Mouse (Mus musculus): Measurements from ENCODE around the gene Slc16a11. TPM values are rescaled to one million over a fixed set of nuclear protein-coding genes. Genes with fewer than 3 reads are reported as not detected.

The Slc16a11 gene
- polyA plus RNA-seq, 1 experiment from 2014 or later, result 0.36 TPM

DNA sequence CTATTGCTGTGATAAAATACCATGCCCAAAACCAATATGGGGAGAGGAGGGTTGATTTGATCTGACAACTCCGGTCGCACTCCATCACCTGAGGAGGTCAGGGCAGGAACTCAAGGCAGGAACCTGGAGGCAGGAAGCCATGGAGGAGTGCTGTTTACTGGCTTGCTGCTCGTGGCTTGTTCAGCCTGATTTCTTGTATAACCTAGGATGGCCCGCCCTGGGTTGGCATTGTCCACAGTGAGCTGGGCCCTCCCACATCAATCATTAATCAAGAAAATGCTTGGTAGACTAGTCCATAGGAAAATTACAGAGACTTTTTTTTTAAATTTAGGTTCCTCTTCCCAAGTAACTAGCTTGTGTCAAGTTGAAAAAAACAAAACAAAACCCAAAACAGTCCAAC, 38.1 kb upstream of the Slc16a11 start:
- Histone ChIP-seq H3K27ac (ENCODE audit: low read depth, low read length) (no peak overlapping the region), H3K36me3 (ENCODE audit: control insufficient read depth, insufficient read depth, low read length) (no peaks in the 10 kb centered on the region), H3K4me1 (ENCODE audit: control insufficient read depth, insufficient read depth, low read length) (no peaks in the 10 kb centered on the region), H3K9me3 (replicated peaks; ENCODE audit: control insufficient read depth, low read length) (no peaks in the 10 kb centered on the region; the same call in 1 of the 2 replicates), H3K4me3 (ENCODE audit: low read depth, low read length) (no peak overlapping the region), H3K27me3 (ENCODE audit: control insufficient read depth, insufficient read depth, low read length) (no peaks in the 10 kb centered on the region; the same call in 1 of the 2 replicates), H3K4me2 (no peak overlapping the region), H3K9ac (ENCODE audit: low read depth, low read length) (no peak overlapping the region)
- WGBS (ENCODE audit: insufficient replicate concordance), result 83% methylated on average over 4 of the region's 4 CpGs
- ATAC-seq (replicated peaks; ENCODE audit: insufficient number of reproducible peaks, low FRiP score, low TSS enrichment), result no peak

DNA sequence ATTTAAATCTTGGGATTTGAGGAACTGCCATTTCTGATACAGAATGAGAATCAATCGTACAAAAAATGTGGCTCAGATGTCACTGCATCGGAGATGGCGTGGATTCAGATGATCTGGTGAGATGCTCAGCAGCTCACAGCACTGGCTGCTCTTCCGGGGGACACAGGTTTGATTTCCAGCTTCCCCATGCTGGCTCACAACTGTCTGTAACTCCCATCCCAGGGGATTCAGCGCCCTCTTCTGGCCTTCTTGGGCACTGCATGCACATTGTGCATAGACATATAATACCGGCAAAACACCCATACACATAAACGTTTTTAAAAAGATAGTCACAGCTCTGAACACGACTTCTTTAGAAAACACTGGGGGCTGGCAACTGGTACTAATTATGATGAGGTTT, 34.9 kb upstream of the Slc16a11 start:
- Histone ChIP-seq H3K9me3 (replicated peaks; ENCODE audit: control insufficient read depth, low read length) (no peaks in the 10 kb centered on the region; the same call in 1 of the 2 replicates), H3K36me3 (ENCODE audit: control insufficient read depth, insufficient read depth, low read length) (no peaks in the 10 kb centered on the region), H3K27me3 (ENCODE audit: control insufficient read depth, insufficient read depth, low read length) (no peaks in the 10 kb centered on the region; the same call in 1 of the 2 replicates), H3K9ac (ENCODE audit: low read depth, low read length) (no peak overlapping the region), H3K4me1 (ENCODE audit: control insufficient read depth, insufficient read depth, low read length) (no peaks in the 10 kb centered on the region), H3K4me3 (ENCODE audit: low read depth, low read length) (no peak overlapping the region), H3K4me2 (no peak overlapping the region), H3K27ac (ENCODE audit: low read depth, low read length) (no peak overlapping the region)
- no peak for ATAC-seq (replicated peaks; ENCODE audit: insufficient number of reproducible peaks, low FRiP score, low TSS enrichment)
- WGBS (ENCODE audit: insufficient replicate concordance), result 66% methylated on average over 8 of the region's 8 CpGs

DNA sequence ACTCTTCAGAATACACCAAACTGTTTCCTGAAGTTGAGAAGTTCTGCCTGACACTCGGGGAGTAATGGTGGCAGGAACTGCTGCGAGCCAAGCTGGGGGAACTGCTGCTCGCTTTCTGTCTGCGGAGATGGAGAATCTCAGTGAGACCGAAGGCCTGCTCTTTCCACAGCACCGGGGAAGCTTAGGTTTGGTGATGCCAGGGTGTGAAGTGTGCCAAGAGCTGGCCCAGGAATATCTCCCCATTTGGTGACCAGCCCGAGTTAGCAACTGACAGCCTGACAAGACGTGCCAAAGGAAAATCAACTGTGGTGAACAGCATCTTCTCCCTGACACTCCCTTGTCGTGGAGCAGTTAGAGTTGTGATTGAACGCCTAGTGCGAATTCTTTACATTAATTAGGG, 34.2 kb upstream of the Slc16a11 start:
- no peaks in the 10 kb centered on the region; the same call in 1 of the 2 replicates for H3K27me3 ChIP-seq (ENCODE audit: control insufficient read depth, insufficient read depth, low read length)
- no peaks in the 10 kb centered on the region for H3K36me3 ChIP-seq (ENCODE audit: control insufficient read depth, insufficient read depth, low read length)
- no peak overlapping the region for H3K27ac ChIP-seq (ENCODE audit: low read depth, low read length)
- no peaks in the 10 kb centered on the region for H3K4me1 ChIP-seq (ENCODE audit: control insufficient read depth, insufficient read depth, low read length)
- no peak for ATAC-seq (replicated peaks; ENCODE audit: insufficient number of reproducible peaks, low FRiP score, low TSS enrichment)
- no peak overlapping the region for H3K4me2 ChIP-seq
- H3K9me3 ChIP-seq (replicated peaks; ENCODE audit: control insufficient read depth, low read length), result no peaks in the 10 kb centered on the region; the same call in 1 of the 2 replicates
- WGBS (ENCODE audit: insufficient replicate concordance), result 79% methylated on average over 11 of the region's 11 CpGs
- no peak overlapping the region for H3K9ac ChIP-seq (ENCODE audit: low read depth, low read length)
- no peak overlapping the region for H3K4me3 ChIP-seq (ENCODE audit: low read depth, low read length)

DNA sequence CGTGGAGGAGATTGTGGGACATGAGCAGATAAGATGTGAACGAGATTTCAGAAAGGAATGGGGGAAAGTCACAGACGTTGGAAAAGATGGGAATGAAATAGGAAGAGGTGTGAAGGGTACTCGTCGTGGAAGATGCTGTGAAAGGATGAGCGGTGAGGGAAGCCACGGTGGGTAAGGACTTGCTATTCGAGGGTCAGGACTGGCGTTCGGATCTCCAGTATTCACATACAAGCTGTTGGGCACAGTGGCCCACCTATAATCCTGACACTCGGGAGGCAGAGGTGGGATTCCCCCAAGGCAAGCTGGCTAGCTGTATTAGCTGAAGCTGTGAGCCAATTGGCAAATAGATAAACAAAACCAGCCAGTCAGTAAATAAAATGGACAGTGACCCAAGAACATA, 33.8 kb upstream of the Slc16a11 start:
- Histone ChIP-seq H3K4me1 (ENCODE audit: control insufficient read depth, insufficient read depth, low read length) (no peaks in the 10 kb centered on the region), H3K9me3 (replicated peaks; ENCODE audit: control insufficient read depth, low read length) (no peaks in the 10 kb centered on the region; the same call in 1 of the 2 replicates), H3K9ac (ENCODE audit: low read depth, low read length) (no peak overlapping the region), H3K36me3 (ENCODE audit: control insufficient read depth, insufficient read depth, low read length) (no peaks in the 10 kb centered on the region), H3K4me3 (ENCODE audit: low read depth, low read length) (no peak overlapping the region), H3K27ac (ENCODE audit: low read depth, low read length) (no peak overlapping the region), H3K4me2 (no peak overlapping the region), H3K27me3 (ENCODE audit: control insufficient read depth, insufficient read depth, low read length) (no peaks in the 10 kb centered on the region; the same call in 1 of the 2 replicates)
- no peak for ATAC-seq (replicated peaks; ENCODE audit: insufficient number of reproducible peaks, low FRiP score, low TSS enrichment)
- 69% methylated on average over 11 of the region's 11 CpGs for WGBS (ENCODE audit: insufficient replicate concordance)

DNA sequence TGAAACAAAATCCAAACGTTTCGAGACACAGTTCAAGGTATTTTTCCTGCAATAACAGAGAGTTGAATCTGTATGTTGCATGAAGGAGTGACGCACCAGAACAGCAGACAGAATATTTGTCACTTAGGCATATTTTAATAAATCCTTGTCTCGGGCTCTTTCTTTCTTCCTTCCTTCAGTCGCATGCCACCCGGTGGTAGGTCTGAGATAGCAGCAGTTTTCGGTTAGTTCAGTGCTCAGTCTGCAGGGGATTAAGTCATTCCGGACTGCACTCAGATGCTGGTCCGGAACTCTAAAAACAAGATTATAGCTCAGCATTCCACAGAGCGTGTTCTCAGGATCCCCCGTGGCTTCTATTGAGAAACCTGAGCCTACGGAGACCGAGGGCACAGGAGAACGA, 33.2 kb upstream of the Slc16a11 start:
- WGBS (ENCODE audit: insufficient replicate concordance), result 45% methylated on average over 14 of the region's 14 CpGs
- ATAC-seq (replicated peaks; ENCODE audit: insufficient number of reproducible peaks, low FRiP score, low TSS enrichment), result no peak

DNA sequence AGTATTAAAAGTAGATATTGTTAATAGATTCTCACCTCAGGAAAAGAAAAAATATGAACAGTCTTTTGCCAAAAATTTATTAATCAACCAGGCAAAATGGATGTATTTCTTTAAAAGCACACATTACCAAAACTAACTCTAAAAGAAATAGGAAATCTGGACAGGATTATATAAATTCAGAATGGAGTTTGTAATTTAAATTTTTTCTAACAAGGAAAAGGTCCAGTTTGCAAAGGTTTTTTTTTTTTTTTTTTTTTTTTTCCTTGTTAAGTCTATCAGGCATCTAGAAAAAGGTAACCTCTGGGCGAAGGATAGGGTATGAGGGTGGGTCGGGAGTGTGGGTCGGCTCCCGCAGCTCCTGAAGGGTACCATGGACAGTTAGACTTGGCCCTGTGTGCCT, 32.1 kb upstream of the Slc16a11 start:
- Histone ChIP-seq H3K27ac (ENCODE audit: low read depth, low read length) (no peak overlapping the region), H3K36me3 (ENCODE audit: control insufficient read depth, insufficient read depth, low read length) (no peaks in the 10 kb centered on the region), H3K4me2 (no peak overlapping the region), H3K27me3 (ENCODE audit: control insufficient read depth, insufficient read depth, low read length) (no peaks in the 10 kb centered on the region), H3K9ac (ENCODE audit: low read depth, low read length) (no peak overlapping the region), H3K4me3 (ENCODE audit: low read depth, low read length) (no peak overlapping the region), H3K4me1 (ENCODE audit: control insufficient read depth, insufficient read depth, low read length) (no peaks in the 10 kb centered on the region), H3K9me3 (replicated peaks; ENCODE audit: control insufficient read depth, low read length) (no peaks in the 10 kb centered on the region; the same call in 1 of the 2 replicates)
- ATAC-seq (replicated peaks; ENCODE audit: insufficient number of reproducible peaks, low FRiP score, low TSS enrichment), result no peak
- WGBS (ENCODE audit: insufficient replicate concordance), result 77% methylated on average over 4 of the region's 4 CpGs

More for the DNA sequence above, 33.2 kb upstream of the Slc16a11 start:
- no peaks in the 10 kb centered on the region; the same call in 1 of the 2 replicates for H3K27me3 ChIP-seq (ENCODE audit: control insufficient read depth, insufficient read depth, low read length)
- no peak overlapping the region for H3K27ac ChIP-seq (ENCODE audit: low read depth, low read length)
- no peak overlapping the region for H3K4me2 ChIP-seq
- H3K9me3 ChIP-seq (replicated peaks; ENCODE audit: control insufficient read depth, low read length), result no peaks in the 10 kb centered on the region; the same call in 1 of the 2 replicates
- no peaks in the 10 kb centered on the region for H3K4me1 ChIP-seq (ENCODE audit: control insufficient read depth, insufficient read depth, low read length)
- no peaks in the 10 kb centered on the region for H3K36me3 ChIP-seq (ENCODE audit: control insufficient read depth, insufficient read depth, low read length)
- no peak overlapping the region for H3K9ac ChIP-seq (ENCODE audit: low read depth, low read length)
- H3K4me3 ChIP-seq (ENCODE audit: low read depth, low read length), result no peak overlapping the region

DNA sequence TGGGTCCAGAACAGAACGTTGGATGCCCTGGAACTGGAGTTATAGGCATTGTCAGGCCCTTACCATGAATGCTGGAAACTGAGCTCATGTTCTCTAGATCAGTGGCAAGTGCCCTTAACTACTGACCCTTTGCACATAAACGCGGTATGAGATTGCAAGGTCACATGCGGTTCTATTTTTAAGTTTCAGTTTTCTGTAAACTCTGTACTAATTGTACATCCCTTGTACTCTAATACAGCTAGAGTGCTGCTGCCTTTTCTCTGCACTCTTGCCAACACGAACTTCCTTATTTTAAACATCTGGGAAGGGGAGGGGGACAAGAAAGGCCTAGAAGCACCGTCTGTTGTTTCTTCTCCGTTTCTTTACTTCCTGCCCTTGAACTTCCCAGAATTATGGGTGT, 27.4 kb upstream of the Slc16a11 start:
- H3K4me2 ChIP-seq, result no peak overlapping the region
- H3K36me3 ChIP-seq (ENCODE audit: control insufficient read depth, insufficient read depth, low read length), result no peaks in the 10 kb centered on the region
- H3K27me3 ChIP-seq (ENCODE audit: control insufficient read depth, insufficient read depth, low read length), result no peaks in the 10 kb centered on the region
- no peaks in the 10 kb centered on the region for H3K9me3 ChIP-seq (replicated peaks; ENCODE audit: control insufficient read depth, low read length)
- no peak for ATAC-seq (replicated peaks; ENCODE audit: insufficient number of reproducible peaks, low FRiP score, low TSS enrichment)
- WGBS (ENCODE audit: insufficient replicate concordance), result 72% methylated on average over 7 of the region's 7 CpGs
- H3K9ac ChIP-seq (ENCODE audit: low read depth, low read length), result no peak overlapping the region
- H3K4me3 ChIP-seq (ENCODE audit: low read depth, low read length), result no peak overlapping the region
- no peaks in the 10 kb centered on the region for H3K4me1 ChIP-seq (ENCODE audit: control insufficient read depth, insufficient read depth, low read length)
- no peak overlapping the region for H3K27ac ChIP-seq (ENCODE audit: low read depth, low read length)

DNA sequence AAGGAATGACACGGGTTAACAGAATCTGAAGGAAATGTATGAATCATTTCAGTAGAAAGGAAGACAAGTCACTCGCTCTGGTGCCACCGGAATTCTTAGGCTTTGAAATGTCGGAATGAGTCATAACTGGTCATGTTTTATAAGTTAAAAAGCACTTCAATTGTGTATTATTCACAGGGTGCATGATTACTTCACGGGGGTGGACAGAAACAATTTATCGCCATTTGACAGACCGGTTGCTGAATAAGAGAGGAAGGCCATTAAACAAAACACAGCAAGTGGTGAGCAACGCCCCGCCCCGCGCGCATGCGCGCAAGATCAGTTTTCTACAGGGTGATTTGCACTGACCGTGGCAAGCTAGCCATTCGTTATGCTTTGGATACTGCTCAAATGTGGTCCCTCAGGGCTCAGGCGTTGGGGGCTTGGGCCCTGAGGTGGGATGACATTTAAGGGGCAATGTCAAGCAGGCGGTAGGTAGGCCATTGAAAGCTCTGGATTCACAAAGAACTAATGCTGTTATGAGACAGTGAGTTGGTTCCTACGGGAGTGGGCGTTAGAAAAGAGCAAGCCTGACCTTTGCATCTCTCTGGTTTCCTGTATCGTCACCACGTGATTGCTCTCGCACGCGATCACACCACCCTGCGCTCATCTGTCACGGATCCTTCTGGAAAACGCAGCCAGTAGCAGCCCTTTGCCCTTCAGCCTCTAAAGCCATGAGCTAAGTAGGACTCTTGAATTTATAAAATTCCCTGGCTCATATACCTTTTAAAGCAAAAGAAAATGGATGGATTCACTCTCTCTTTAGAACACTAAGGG, 23.0 kb upstream of the Slc16a11 start:
- H3K4me3 ChIP-seq (ENCODE audit: low read depth, low read length), result no peak overlapping the region
- no peaks in the 10 kb centered on the region for H3K27me3 ChIP-seq (ENCODE audit: control insufficient read depth, insufficient read depth, low read length)
- no peak overlapping the region for H3K9ac ChIP-seq (ENCODE audit: low read depth, low read length)
- H3K4me1 ChIP-seq (ENCODE audit: control insufficient read depth, insufficient read depth, low read length), result no peaks in the 10 kb centered on the region
- no peak overlapping the region for H3K27ac ChIP-seq (ENCODE audit: low read depth, low read length)
- no peak for ATAC-seq (replicated peaks; ENCODE audit: insufficient number of reproducible peaks, low FRiP score, low TSS enrichment)
- no peaks in the 10 kb centered on the region for H3K9me3 ChIP-seq (replicated peaks; ENCODE audit: control insufficient read depth, low read length)
- WGBS (ENCODE audit: insufficient replicate concordance), result 85% methylated on average over 28 of the region's 28 CpGs
- H3K4me2 ChIP-seq, result no peak overlapping the region
- H3K36me3 ChIP-seq (ENCODE audit: control insufficient read depth, insufficient read depth, low read length), result no peaks in the 10 kb centered on the region

DNA sequence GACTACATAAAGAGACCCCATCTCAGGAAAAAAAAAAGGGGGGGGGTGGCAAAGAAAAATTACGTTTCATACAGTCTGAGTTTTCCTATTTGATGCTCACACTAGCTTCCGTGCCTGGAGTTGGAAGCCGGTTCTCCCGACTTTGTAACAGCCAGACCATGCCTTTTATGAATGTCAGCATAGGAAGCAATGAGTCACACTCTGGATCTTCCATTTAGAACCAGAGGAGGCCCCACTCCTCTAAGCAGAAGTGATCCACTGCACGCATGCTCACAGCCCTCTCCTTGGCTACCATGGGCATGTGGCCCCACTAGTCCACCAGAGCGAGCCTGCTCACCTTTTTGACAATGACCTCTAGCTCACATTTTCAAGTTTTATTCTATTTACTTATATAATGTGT, 21.4 kb upstream of the Slc16a11 start:
- 81% methylated on average over 6 of the region's 6 CpGs for WGBS (ENCODE audit: insufficient replicate concordance)
- Histone ChIP-seq H3K36me3 (ENCODE audit: control insufficient read depth, insufficient read depth, low read length) (no peaks in the 10 kb centered on the region), H3K4me1 (ENCODE audit: control insufficient read depth, insufficient read depth, low read length) (no peaks in the 10 kb centered on the region), H3K4me3 (ENCODE audit: low read depth, low read length) (no peak overlapping the region), H3K9me3 (replicated peaks; ENCODE audit: control insufficient read depth, low read length) (no peaks in the 10 kb centered on the region), H3K4me2 (no peak overlapping the region), H3K9ac (ENCODE audit: low read depth, low read length) (no peak overlapping the region), H3K27ac (ENCODE audit: low read depth, low read length) (no peak overlapping the region), H3K27me3 (ENCODE audit: control insufficient read depth, insufficient read depth, low read length) (no peaks in the 10 kb centered on the region)
- no peak for ATAC-seq (replicated peaks; ENCODE audit: insufficient number of reproducible peaks, low FRiP score, low TSS enrichment)

Measured in heart, embryonic 11.5 days (tissue).